Mouse (Mus musculus): ENCODE measurements around the gene Anxa6.

Anxa6 gene

DNA sequence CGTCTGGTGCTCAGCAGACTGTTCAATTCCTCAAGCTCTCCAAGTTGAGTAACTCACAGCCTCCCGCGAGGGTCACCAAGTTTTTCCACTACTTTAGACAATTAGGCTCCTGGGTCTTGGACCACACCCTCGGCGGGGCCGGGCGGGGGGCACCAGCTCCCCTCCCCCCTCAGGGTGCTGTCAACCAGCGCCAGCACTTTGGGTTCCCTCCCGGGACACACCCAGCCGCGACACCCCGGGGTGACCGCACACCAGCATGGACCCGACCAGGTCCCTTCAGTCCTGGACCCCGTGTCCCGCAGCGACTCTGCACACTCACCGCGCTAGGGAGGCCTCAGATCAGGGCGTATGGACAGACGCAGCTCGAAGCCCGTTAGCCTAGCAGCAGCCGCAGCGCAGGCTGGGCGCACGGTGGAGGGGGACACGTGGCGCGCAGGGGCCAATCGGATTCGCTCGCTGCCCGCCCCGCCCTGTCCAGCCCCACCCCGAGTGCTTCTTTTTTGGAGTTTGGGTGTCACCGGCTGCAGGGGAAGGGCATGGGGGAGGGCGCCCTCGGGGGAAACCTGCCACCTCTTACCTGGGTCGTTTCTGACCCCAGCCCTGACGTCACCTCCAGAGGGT lies at the start of gene Anxa6:
TSS of gene Anxa6 (minus strand) at position 406 of the 621 bp plus-strand sequence.
- peak; percentile 87 for DNase-seq (ENCODE audit: low spot score in 2 of 2)

DNA sequence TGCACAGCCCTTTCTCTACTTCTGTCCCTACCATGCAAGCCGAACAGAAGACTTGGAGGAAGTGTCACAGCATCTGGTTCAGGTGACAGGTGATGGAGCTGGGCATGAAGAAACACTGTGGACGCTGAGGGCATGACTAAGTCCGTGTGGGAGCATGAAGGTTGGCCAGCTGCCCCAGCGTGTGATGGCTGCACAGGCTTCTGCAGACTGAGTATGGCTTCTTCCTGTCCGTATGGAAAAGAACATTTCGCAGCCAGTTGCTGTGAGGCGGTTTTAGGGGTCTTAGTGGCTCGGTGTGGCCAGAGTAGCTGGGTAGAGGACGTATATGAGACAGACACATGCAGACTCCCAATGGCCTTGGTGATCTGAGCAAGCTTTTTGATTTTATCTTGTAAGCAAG lies 48.0 kb upstream of the Anxa6 start:
- DNase-seq (ENCODE audit: low spot score in 2 of 2) = no peak

DNA sequence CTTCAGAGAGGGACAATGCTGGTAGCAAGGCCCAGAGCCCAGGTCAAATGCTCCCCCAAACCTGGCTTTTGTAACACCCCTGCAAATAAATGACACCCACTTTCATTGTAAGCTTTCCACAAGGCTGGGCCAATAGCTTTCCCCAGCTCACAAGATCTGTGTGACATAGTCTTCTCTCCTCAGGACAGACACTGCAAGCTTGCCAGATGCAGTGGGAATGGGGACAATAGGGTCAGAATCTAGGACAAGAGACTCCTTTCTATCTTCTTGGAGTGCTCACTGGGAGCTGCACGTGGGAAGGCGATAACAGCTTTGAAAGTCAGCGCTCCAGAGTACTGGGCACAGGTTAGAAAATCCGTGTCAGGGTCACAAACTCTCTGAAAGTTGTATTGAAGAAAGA lies 45.9 kb upstream of the Anxa6 start:
- DNase-seq (ENCODE audit: low spot score in 2 of 2) = no peak

DNA sequence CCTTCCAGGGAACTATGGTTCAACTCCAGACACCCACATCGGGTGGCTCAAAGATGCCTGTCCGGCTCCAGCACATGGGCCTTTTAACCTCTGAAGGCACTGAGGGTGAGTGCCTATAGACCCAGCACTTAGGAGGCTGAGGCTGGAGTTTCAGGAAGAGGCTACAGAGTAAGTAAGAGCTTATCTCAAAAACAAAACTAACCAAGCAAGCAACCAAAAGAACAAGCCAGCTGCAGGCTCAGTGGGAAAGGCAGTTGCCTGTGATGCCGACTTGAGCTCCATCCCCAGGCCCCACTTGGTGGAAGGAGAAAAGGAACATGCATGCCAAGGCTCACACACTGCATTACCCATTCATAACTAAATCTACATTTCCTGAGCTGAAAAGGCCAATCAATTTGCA lies 45.3 kb upstream of the Anxa6 start:
- no peak for DNase-seq (ENCODE audit: low spot score in 2 of 2)

DNA sequence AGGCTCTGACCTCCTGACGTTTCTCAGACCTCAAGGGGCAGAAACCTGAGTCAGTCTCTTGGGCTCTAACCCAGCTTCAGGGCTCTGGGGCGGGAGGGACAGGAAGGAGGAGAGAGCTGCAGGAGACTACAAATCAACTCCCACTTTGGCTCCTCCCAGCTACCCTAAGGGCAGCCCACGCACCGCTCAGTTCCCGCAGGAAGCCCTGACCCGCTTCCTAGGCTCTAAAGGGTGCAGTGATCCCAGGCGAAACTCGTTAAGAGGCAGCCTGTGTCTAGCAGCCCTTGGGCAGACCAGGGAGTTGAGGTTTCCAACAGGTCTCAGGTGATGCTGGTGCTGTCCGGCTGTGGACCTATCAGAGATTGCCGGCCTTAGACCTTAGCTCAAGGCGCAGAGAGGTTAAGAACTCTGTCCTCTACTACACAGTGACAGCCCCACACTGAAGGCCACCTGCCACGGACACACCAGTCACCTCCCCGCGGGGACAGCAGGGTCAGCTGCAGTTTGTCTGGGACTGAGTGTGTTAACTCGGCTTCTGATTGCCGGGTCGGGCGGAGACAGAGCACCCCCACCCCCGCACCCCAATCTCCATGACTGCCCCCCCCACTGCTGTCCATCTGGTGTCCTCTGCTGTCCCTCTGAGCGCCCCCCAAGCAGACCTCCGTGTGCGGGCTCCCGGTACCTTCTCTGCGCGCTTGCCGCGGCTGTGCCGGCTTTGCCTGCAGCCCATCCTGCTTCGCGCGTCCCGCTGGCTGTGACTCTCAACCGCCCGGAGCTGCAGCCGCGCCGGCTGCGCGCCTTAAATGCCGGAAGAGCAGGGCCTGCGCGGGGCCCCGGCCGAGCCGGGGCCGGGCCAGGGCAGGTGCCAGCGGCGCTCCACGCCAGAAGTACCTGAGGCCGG lies 44.3 kb upstream of the Anxa6 start, which contains the start of gene Ccdc69:
TSS of gene Ccdc69 (minus strand) at position 801 of the 901 bp plus-strand sequence.
- DNase-seq (ENCODE audit: low spot score in 2 of 2) = peak; percentile 39 to 58

DNA sequence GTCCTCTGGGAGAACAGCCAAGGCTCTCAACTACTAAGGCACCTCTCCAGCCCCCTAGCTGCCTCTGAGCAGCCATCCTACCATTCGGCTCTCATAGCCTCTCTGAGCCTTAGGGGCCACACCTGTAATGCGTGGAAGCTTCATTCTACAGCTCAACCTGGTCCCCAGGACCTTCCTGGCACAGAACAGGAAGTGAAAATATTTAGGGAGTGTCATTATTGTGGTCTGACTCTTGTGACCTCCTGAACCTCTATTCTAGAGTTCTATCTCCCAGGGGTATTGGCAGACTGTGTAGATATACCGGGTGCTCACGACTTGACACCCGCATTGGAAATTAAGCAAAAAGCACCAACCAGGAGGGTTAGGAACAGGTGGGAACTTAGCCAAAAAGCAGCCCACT lies 43.0 kb upstream of the Anxa6 start:
- DNase-seq (ENCODE audit: low spot score in 2 of 2) = no peak

DNA sequence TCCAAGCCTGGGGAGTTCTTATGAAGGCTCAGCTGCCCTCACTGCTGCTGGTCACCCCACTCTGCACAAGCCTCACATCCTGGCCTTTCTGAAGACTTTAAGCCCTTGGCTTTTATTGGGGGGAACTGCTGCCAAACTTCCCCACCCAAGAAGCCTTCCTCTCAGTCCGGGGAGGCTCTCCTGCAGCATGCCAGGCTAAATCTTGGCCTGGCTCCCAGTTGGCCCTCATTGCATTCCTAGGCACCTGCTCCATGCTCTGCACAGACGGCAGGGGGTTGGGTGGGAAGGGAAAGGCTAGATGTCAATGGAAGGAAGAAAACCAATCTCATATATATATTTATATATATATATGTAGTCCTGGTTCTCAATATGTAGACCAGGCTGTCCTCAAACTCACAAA lies 42.4 kb upstream of the Anxa6 start:
- DNase-seq (ENCODE audit: low spot score in 2 of 2) = peak; percentile 37 to 56

DNA sequence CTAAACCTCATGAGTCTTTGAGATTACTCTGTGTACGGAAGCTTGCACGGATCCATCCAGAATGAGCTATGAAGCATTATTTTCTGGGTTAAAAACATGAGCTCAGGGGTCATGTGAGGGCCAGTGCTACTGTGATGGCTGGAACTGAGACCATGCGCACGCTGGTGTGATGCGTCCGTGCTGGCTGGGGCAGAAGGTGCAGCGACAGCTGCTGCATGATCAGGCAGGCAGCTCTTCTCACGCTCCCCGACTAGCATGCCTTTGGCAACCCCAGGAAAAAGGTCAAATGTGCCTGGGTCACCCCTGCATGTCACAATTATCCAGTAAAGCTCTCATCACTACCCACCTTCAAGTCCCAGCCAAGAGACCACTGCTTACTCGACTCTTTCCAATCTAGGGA lies 39.9 kb upstream of the Anxa6 start:
- DNase-seq (ENCODE audit: low spot score in 2 of 2) = no peak

DNA sequence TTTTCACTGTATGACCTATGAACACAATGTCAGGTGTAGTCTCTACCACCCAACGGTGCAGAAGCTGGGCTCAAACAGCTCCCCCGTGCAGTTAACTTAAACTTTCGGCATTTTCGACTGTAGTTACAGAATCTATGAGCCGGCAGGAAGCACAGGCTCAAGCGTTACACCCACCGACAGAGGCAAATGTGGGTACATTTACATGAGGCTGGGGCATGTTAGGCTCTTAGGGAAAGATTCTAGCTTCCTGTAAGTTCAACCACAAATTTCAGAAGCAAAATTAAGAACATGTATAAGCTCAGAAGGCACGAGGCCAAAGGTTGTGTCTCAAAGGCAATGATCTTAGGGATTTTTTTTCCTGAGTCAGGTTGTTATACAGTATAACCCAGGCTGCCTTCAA lies 39.2 kb upstream of the Anxa6 start:
- no peak for DNase-seq (ENCODE audit: low spot score in 2 of 2)

DNA sequence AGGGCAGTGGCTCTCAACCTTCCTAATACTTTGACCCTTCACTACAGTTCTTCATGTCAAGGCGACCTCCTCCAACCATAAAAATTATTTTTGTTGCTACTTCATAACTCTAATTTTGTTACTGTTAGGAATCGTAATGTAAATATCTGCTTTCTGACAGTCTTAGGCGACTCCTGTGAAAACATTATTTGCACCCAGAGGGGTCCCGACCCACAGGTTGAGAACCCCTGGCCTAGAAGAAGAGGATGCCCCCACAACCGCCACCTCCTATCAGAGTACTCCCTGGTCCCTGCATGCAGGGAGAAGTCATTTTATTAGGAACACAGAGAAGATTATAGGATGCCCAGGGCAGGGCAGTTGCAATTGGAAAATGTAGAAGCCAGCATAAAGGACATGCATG lies 38.1 kb upstream of the Anxa6 start:
- no peak for DNase-seq (ENCODE audit: low spot score in 2 of 2)

DNA sequence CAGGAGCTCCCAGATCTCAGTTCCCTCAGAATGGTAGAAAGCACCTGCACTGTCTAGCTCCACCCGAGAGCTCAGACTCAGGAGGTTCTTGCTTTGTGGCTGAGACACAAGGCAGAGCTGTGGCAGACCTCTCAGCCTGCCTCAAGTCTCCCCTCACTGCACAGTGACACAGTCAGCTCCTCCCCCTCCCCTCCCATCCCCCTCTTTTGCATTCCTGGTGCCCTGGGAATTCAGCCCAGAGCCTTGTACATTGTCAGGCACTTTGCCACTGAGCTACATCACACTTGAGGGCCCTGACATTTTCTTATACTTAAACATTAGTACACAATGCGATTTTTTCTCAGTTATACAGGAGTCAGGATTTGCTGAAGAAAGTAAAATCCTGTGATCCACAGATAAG lies 35.8 kb upstream of the Anxa6 start:
- no peak for DNase-seq (ENCODE audit: low spot score in 2 of 2)

DNA sequence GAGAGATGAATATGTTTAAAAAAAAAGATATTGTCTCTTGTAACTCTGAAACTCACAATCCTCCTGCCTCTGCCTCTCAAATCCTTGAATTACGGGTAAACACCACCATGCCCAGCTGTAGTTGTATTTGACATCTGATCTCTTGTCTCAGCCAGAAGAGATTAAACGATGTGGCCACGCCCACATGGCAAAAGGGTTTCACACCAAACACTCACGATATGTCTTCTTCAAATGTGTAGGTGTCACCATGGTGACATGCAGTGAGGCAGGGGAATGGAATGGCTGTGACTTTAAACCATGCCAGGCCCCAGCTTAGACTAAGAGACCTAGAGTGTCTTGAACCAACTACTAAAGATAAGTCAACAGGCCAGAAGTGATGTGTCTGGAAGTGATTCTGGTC lies 33.7 kb upstream of the Anxa6 start:
- DNase-seq (ENCODE audit: low spot score in 2 of 2) = no peak

DNA sequence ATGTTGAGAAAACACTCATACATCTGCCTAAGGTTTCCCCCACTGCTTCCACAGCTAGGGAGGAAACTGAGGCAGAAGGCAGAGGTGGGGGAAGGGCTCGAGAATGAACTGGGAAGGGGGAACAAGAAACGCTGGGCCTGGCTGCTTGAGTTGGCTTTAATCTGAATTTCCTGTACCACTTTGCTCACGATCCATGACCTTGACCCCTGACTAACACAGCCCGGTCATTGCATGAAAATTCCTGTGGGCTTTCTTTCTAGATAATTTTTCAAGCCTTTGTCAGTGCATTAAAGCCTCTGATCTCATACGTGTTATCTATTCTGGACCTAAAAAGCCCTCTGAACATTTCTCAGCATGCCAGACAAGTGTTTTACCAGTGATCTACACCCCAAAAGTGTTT lies 29.6 kb upstream of the Anxa6 start:
- no peak for DNase-seq (ENCODE audit: low spot score in 2 of 2)

DNA sequence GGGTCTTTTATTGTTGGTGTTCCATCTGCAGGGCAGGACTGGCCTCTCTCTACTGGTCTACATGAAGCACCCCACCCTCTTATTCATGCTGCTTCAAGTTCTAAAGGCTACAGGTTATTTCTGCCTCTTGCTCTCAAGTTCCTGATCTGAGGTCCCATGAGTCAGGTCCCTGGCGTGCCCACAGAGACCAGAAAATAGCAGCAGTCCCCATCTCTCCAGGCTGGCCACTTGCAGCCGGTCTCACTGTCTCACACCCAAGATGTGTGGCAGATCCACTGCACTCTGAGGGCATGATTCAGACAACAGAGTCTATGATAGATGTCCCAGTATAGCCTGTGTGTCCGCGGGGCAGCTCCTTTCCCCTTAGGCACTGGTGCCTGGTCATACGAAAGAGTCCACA lies 27.6 kb upstream of the Anxa6 start:
- DNase-seq (ENCODE audit: low spot score in 2 of 2) = no peak

DNA sequence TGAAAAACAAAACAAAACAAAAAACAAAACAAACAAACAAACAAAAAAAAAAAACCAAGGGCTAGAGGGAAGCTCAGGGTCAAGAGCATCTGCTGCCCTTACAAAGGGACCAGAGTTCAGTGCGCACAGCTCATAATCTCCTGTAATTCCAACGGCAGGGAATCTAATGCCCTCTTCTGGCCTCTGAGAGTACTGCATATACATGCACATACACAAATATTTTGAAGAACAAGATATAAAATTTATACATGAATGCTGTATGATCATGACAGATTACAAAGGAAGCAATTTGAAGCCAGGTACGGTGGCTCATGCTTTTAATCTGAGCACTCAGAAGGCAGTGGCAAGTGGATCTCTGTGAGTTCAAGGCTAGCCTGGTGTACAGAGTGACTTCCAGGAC lies 24.3 kb upstream of the Anxa6 start:
- DNase-seq (ENCODE audit: low spot score in 2 of 2) = no peak

DNA sequence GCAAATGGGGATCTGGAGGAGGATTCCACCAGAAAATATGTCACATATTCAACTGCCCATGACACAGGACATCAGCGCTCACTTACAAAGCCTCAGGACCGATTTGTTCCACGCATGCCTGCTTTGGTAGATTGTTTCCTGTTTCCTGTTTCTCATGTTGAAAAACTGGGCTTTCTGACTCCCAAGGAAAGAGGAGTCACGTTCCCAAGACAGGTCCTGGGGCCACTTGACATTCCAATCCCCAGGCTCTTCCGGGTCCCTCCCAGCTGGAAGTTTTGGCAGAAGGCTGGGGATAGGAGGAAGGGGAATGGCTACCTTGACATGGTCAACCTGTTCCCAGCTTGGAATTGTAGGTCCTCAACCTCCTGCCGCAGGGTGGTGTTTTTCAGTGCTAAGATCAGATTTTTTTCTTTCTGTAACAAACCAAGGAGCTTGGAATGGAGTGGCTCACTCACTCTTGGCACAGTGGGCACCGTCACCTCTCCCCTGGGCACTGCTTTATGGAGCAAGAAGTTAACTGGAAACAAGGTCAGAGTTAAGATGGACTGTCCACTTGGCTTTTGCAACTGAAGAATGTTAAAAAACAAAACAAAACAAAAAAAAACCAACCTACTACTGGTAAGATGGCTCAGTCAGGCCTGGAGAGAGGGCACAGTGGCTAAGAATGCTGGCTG lies 17.7 kb upstream of the Anxa6 start:
- no peak for DNase-seq (ENCODE audit: low spot score in 2 of 2)

DNA sequence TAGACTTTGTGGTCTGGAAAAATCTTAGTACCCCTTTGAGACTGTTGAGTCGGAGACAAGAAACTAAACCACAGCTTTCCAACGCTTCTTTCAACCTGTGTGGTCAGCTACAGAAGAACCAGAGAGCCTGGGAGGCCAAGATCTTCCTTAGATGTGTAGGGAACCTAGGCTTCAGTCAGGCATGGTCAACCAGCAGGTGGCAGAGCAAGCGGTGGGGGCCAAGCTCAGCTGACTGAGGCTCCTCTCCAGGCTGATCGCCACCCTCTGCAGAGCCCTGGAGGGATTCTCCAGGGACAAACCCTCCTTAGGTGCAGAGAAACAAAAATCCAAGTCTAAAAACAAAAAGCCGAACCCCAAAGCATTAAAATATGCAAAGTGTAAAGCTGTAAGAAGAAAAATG lies 13.4 kb upstream of the Anxa6 start:
- peak in 1 of 2 experiments; percentile 49 for DNase-seq (ENCODE audit: low spot score in 2 of 2)

DNA sequence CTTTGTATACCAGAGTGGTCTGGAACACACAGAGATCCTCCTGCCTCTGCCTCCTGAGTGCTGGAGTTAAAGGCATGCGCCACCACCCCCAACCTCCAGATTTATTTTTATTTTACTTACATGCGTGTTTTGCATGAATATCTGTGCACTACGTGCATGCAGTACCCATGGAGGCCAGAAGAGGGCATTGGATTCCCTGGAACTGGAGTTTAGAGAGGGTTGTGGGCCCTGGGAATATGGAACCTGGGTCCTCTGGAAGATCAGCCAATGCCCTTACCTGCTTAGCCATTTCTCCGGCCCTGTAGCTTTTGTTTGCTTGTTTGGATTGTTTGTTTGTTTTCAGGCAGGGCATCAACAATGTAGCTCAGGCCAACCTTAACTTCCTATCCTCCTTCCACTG lies 8.1 kb upstream of the Anxa6 start:
- DNase-seq (ENCODE audit: low spot score in 2 of 2) = no peak

DNA sequence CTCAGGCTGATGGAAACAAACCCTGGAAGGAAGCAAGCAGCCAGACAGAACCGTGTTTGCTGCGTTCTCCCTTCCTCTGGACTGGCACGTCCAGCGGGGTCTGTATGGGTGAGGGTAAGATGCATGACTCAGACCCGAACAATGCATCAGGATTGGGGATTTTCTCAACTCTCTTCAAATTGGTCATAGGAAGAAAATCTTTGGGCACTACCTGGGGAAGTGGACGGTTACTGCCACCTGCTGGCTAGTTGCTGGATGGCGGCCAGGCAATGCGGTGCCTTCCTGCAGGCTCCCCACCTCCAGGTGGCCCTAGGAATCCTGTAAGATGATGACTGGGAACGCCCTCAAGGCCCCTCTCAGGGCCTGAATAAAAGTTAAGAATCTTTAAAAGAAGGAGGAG lies 6.3 kb upstream of the Anxa6 start:
- peak; percentile 84 to 86 for DNase-seq (ENCODE audit: low spot score in 2 of 2)

DNA sequence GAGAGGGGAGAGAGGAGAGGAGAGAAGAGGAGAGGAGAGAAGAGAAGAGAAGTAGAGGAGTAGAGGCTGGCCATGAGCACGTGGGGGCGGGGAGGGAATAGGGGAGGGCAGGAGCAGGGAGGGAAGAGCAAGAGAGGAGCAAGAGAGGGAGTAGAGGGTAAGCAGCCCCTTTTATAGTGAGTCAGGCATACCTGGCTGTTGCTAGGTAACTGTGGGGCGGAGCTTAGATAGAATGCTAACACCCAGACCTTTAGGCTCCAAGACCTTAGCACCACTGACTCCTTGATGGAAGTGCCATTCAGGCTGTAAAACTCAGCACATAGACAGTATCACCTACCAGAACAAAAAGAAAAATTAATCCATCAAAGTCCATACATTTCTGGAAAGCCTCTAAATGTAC lies 3.4 kb upstream of the Anxa6 start:
- DNase-seq (ENCODE audit: low spot score in 2 of 2) = no peak

DNA sequence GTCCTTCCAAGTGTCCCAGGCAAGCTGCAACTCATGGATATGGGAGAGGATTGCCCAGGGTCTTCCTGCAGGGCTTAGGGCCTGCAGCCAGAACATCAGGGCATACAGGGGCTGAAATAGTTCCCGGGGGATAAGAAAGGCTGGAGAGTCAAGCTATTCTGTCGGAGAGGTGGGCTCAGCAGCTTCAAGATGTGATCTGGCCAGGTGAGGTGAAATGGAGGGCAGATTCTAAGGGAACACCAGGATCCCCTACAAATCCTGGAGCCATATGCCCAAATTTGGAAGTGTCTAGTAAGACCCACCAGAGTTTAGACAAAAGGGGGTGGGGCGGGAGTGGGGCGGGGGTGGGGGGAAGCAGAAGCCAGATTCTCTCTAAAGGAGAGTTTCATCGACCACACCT lies 959 bp downstream of the Anxa6 start:
- DNase-seq (ENCODE audit: low spot score in 2 of 2) = peak in 1 of 2 experiments; percentile 14

DNA sequence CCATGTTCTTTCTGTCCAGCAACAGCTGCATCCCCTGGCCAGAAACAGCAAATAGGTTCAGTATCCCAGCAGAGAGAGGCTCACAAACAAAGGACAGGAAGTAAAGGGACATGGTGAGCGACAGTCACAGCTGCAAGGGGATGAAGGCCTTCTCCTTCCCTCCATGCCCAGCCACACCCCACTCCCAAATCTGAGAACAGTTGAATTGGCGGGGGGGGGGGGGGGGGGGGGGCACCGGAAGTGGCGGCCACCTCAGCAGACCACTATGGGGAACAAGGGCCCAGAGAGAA lies 1.3 kb downstream of the Anxa6 start:
- peak in 1 of 2 experiments; percentile 20 for DNase-seq (ENCODE audit: low spot score in 2 of 2)

Measured in right cerebral cortex, postnatal 10 days (tissue).